Mouse (Mus musculus) cerebellum, adult 2 months (tissue): ENCODE measurements around the gene H2-Q10. TPM values are rescaled to one million over a fixed set of nuclear protein-coding genes. Genes with fewer than 3 reads are reported as not detected.
A peak's percentile ranks its signal among the peaks of the same experiment; 100 is the strongest.
"Not testable (repeated sequence)": the region's sequence is repeated elsewhere in the genome, so short reads cannot be mapped to it uniquely, and the experiment has no call there.

ENCODE experiments used
- DNase-seq, 2 experiments: peaks; one replicate each; pipeline ENCODE4 v3.0.0; 2021
- H3K27ac ChIP-seq: fragments of 200-500 bp; 2 replicates; pipeline ENCODE4 v1.5.1; 2012; ENCODE audit warnings: low read length, control low read depth, inconsistent platforms; ENCODE audit not compliant: insufficient read depth
- H3K27me3 ChIP-seq: fragments of 200-500 bp; 2 replicates; pipeline ENCODE4 v1.6.1; 2012; ENCODE audit warnings: inconsistent platforms, mild to moderate bottlenecking, low read length, moderate library complexity; ENCODE audit not compliant: control insufficient read depth, insufficient read depth
- H3K4me1 ChIP-seq: fragments of 200-500 bp; 2 replicates; pipeline ENCODE4 v1.6.1; 2011; ENCODE audit warnings: low read length; ENCODE audit not compliant: control insufficient read depth, insufficient read depth
- H3K4me3 ChIP-seq: fragments of 200-500 bp; replicated peaks from 2 replicates; pipeline ENCODE3; 2011; ENCODE audit warnings: mild to moderate bottlenecking, low read depth, low read length, control low read depth; ENCODE audit not compliant: insufficient read depth
- CTCF ChIP-seq: fragments of 200-500 bp; IDR thresholded peaks from 2 replicates; pipeline ENCODE4 v1.5.1; 2011; ENCODE audit warnings: low read depth, mild to moderate bottlenecking, control low read depth, low read length, moderate library complexity, borderline replicate concordance; ENCODE audit not compliant: insufficient read depth
- POLR2A ChIP-seq: fragments of 200-500 bp; IDR thresholded peaks from 2 replicates; pipeline ENCODE4 v1.6.1; 2011; ENCODE audit warnings: low read length, control low read depth, borderline replicate concordance; ENCODE audit not compliant: insufficient read depth
- WGBS: fragments of 180-500 bp; shearing (Covaris S2); methylation state at CpG from one replicate; pipeline ENCODE4 v1.1.7; 2018; 5-methylcytosine and 5-hydroxymethylcytosine counted together
- polyA plus RNA-seq: library from polyadenylated mRNA; depleted of rRNA; stranded (reverse); fragments of >200 nt; gene quantifications from 2 replicates; pipeline ENCODE4 v1.2.3, GENCODE M21; 2012

H2-Q10 gene
- polyA plus RNA-seq, 1 experiment, result 0.11 TPM

DNA sequence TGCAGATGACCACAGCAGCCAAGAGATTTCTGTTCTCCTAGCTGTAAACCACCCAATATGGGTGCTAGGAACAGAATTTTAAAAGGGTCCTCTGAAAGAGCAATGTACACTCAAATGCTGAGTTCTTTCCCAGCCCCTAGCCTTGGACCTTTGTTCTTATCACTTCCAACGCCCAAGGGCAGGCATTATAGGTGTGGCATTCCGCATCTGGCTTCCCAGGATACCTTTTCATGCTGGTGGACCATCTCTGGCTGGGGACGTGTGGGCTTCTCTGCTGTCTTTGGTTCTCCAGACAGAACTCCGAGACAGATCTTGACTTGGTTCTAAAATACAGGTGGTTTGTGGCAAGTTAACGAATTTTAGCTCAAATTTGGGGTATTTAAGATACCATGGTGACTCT, 32.9 kb downstream of the H2-Q10 start:
- no peak overlapping the region for H3K27ac ChIP-seq
- H3K27me3 ChIP-seq, result no peaks in the 10 kb centered on the region
- TF ChIP-seq CTCF (no peak), POLR2A (no peak)
- 55% methylated on average over 5 of the region's 5 CpGs for WGBS
- no peak overlapping the region for H3K4me3 ChIP-seq
- no peak for DNase-seq
- no peaks in the 10 kb centered on the region for H3K4me1 ChIP-seq

DNA sequence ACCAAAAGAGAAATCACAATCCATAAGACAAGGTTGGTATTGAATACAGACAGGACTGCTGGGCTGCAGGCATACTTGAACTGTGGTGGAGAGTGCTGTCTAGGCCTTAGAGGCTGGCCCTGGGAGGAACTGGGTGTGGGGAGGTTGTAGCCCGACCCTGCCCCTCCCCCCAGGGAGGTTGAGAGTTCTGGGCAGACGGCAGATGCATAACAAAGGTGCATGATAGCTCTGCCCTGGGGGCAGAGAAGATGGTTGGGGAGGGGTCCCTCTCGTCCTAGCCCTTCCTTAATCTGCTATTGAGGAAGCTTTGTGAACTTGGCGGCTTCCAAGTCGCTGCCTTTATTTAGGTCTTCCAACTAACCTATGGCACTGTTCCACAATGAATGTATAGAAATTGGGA, 34.0 kb downstream of the H2-Q10 start:
- 38% methylated on average over 5 of the region's 5 CpGs for WGBS
- H3K4me3 ChIP-seq, result no peak overlapping the region
- H3K27me3 ChIP-seq, result no peaks in the 10 kb centered on the region
- H3K27ac ChIP-seq, result no peak overlapping the region
- DNase-seq, result no peak
- no peaks in the 10 kb centered on the region for H3K4me1 ChIP-seq
- TF ChIP-seq POLR2A, result no peak
- no peak for TF ChIP-seq CTCF

GRCm38 (mm10) chr17:35504628-35505481, 35.0 kb downstream of the H2-Q10 start:
- TF ChIP-seq POLR2A (no peak), CTCF (no peak)
- no peaks in the 10 kb centered on the region for H3K27me3 ChIP-seq
- H3K4me3 ChIP-seq, result no peak overlapping the region
- H3K27ac ChIP-seq, result no peak overlapping the region
- WGBS, result 40% methylated on average over 8 of the region's 8 CpGs
- H3K4me1 ChIP-seq, result no peaks in the 10 kb centered on the region
- DNase-seq, result no peak

DNA sequence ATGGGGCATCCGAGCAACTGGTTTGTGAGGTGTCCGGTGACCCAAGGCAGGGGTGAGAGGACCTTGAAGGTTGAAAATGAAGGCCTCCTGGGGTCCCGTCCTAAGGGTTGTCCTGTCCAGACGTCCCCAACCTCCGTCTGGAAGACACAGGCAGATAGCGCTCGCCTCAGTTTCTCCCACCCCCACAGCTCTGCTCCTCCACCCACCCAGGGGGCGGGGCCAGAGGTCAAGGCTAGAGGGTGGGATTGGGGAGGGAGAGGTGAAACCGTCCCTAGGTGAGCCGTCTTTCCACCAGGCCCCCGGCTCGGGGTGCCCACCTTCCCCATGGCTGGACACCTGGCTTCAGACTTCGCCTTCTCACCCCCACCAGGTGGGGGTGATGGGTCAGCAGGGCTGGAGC, 35.9 kb downstream of the H2-Q10 start, which contains the start of gene Pou5f1:
Gene Pou5f1, plus strand, starts transcription at position 243 of the 400 bp plus-strand sequence.
- Histone ChIP-seq H3K4me3 (no peak within 1 kb of the TSS), H3K27me3 (no peaks in the 10 kb centered on the region), H3K4me1 (no peaks in the 10 kb centered on the region), H3K27ac (no peak within 1 kb of the TSS)
- 56% methylated on average over 13 of the region's 13 CpGs for WGBS
- DNase-seq, result no peak
- TF ChIP-seq CTCF, result no peak
- TF ChIP-seq POLR2A, result no peak

DNA sequence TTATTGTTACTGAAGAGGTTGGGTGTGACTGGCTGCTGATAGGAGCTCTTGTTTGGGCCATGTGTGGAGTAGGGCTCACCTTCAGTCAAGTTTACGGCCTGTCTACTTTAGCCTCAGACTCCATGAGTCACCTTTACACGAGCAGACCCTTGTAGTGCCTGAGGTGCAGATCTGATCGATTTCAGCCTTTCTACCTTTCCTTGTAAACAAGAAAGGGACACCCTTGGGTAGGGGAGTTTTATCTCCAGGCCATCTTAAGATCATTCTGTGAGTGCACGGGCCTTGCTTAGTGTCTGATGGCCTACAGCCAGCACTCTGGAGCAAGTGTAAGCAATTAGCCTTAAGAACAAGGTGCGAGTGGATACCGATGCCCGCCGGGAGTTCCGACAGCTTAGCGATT, 37.0 kb downstream of the H2-Q10 start:
- WGBS, result 37% methylated on average over 10 of the region's 10 CpGs

GRCm38 (mm10) chr17:35507556-35508260, 37.8 kb downstream of the H2-Q10 start:
- Histone ChIP-seq H3K27ac (no peak overlapping the region), H3K4me1 (no peaks in the 10 kb centered on the region), H3K4me3 (no peak overlapping the region), H3K27me3 (no peaks in the 10 kb centered on the region)
- DNase-seq, result no peak
- TF ChIP-seq CTCF (no peak), POLR2A (no peak)
- WGBS, result 43% methylated on average over 13 of the region's 13 CpGs

More for the DNA sequence above, 37.0 kb downstream of the H2-Q10 start:
- Histone ChIP-seq H3K27ac (no peak overlapping the region), H3K4me1 (no peaks in the 10 kb centered on the region), H3K4me3 (no peak overlapping the region), H3K27me3 (no peaks in the 10 kb centered on the region)
- no peak for DNase-seq
- no peak for TF ChIP-seq POLR2A

- not testable (repeated sequence) for H3K4me3 ChIP-seq, DNase-seq, H3K27ac ChIP-seq, H3K27me3 ChIP-seq, H3K4me1 ChIP-seq
- WGBS, result 76% methylated on average over 5 of the region's 5 CpGs
Measured at GRCm38 (mm10) chr17:35508279-35508678, 38.4 kb downstream of the H2-Q10 start.

GRCm38 (mm10) chr17:35509284-35509683, 39.4 kb downstream of the H2-Q10 start:
- no peak for TF ChIP-seq POLR2A
- 0 out of 2 replicates have a peak, but pooled peaks have one; percentile 4 for TF ChIP-seq CTCF
- H3K27ac ChIP-seq, result no peak overlapping the region
- no peak for DNase-seq
- H3K4me3 ChIP-seq, result no peak overlapping the region
- no peaks in the 10 kb centered on the region for H3K4me1 ChIP-seq
- H3K27me3 ChIP-seq, result no peaks in the 10 kb centered on the region
- 18% methylated on average over 8 of the region's 8 CpGs for WGBS
